Mouse (Mus musculus) Patski (cell line): ENCODE measurements at regions not wholly inside any gene's neighbourhood (a gene's known extent, or its start where the extent isn't known, plus 50 kb on each side); places are given as distances from the start of the nearest gene placed in this dataset.

Experiments used
- ATAC-seq: fragments of 100-300 bp; one replicate; pipeline ENCODE4 v1.8.0; 2021
- CTCF ChIA-PET: fragments of 350-600 bp; sonication (Branson Sonifier 250); formaldehyde crosslinking; loops from one replicate; lab custom pipeline; 2022; ENCODE audit warnings: inconsistent platforms; lab: Charles Lee
- POLR2A ChIA-PET: fragments of 350-600 bp; sonication (Branson Sonifier 250); formaldehyde crosslinking; loops from one replicate; lab custom pipeline; 2022; ENCODE audit warnings: antibody characterized with exemption, inconsistent platforms; lab: Charles Lee
- DNase-seq: peaks from one replicate; pipeline ENCODE4 v3.0.0-alpha.2; 2011; ENCODE audit warnings: low read depth, low spot score
- H3K27me3 ChIP-seq: fragments of 371-371 bp; one replicate; pipeline ENCODE4 v1.5.1; 2021
- CTCF ChIP-seq: fragments of 100-300 bp; IDR thresholded peaks from one replicate; pipeline ENCODE4 v1.5.1; 2021
- in situ Hi-C: fragments of 300-500 bp; cut with MboI; formaldehyde crosslinking; loops from 3 replicates; pipeline ENCODE4 v1.11.1; 2018; ENCODE audit warnings: low pct_unique_long_range_greater_than_20kb, mixed read lengths

DNA sequence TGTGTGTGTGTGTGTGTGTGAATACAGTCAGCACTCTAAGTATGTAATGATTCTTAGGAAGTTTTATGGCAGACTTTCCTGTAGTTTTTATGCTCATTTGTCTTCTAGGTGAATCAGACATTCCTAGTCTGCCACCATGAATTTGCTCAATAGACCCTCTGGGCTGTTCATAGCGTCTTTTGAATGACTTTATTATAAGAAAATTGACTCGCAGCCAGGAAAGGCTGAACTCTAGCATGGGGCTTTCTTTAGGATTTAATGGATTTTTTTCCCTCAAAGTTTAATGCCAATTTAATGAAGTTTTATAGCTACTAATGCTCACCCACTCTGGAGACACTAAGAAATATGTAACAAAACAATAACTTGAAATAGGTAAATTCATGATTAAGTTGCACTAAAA, 363.6 kb downstream of the Cdh11 start:
- TF ChIP-seq CTCF: no peak
- POLR2A ChIA-PET: no interaction called here
- no peak for DNase-seq

DNA sequence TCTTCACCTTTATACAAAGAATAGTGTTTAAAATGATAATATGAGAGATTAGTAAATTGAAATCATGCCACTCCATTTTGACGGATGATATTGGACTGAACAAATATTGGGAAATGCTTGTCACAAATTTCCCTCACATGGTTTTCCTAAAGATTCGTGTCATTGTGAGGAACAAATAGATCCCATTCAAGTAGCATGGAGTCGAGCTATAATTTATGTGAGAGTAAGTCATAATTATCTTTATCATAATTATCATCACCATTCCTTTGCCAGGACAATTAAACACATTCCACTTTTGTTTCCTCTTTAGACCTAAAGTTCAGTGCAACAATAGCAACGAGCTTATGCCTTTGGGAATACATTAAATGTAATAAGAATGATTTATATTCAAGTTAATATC, 370.5 kb downstream of the Cdh11 start:
- no peak for TF ChIP-seq CTCF
- DNase-seq (no peak), ATAC-seq (no peak)
- no peaks in the 10 kb centered on the region for H3K27me3 ChIP-seq
- ChIA-PET CTCF (no interaction called here), POLR2A (no interaction called here)
- in situ Hi-C loops: no loop called here

More for the DNA sequence above, 363.6 kb downstream of the Cdh11 start:
- CTCF ChIA-PET: no interaction called here
- ATAC-seq: no peak
- no peaks in the 10 kb centered on the region for H3K27me3 ChIP-seq
- in situ Hi-C loops: no loop called here

DNA sequence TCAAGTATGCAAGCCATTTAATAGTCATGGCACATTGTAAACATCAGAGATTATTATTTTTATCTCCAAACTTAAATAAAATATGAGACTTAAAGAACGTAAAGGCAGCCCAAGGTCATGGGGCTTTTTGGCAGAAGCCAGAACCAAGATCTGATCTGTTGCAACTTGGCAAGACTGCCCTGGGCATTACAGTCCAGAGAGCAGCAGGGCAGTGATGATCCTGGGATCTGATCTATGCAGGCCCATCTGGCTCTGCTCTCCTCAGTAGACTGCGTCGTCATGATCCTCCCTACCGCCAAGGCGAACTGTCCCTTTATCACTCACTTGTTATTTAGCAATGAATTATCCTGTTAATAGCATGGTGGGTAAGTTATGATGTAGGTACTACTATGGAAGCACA, 372.0 kb downstream of the Cdh11 start:
- ChIA-PET POLR2A (no interaction called here), CTCF (no interaction called here)
- no peaks in the 10 kb centered on the region for H3K27me3 ChIP-seq
- ATAC-seq (no peak), DNase-seq (no peak)
- no peak for TF ChIP-seq CTCF
- in situ Hi-C loops: no loop called here

DNA sequence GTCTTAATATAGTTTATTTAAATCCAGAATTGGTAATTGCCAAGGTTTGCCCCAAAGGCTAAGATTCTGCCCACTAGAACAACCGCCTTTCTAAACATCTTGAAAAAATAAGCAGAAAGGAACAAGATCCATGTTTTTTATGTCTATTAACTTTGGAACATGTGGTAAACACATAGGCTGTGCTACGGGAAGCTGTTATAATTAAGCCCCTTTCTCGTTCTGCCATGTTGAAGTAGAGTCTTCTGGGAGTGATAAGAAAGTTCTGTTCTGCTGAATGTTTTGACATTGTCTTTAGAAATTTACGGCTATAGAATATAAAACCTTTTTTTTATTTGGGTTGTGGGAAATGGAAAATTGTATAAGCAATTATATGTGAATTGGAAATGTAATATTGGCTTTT, 397.9 kb downstream of the Cdh11 start:
- no peaks in the 10 kb centered on the region for H3K27me3 ChIP-seq
- ChIA-PET POLR2A (no interaction called here), CTCF (no interaction called here)
- in situ Hi-C loops: no loop called here
- no peak for DNase-seq
- no peak for ATAC-seq
- no peak for TF ChIP-seq CTCF

DNA sequence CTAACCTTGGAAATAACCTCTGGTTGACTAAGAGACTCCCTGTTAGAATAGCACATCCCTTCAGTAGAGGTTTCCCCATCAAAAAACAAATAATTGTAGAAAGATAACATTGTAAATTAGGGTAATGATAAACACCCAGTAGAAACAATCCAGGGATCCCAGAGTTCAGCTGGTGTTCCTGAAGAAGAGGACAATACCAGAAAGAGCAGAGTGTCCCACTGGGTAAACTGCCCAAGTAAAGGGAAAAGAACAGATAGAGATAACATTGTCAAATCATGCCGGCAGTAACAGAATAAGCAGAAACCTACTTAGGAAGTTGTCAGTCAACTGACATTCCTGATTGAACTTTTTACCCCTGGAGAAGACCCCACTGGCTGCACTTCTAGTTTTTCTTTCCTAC, 440.1 kb downstream of the Cdh11 start:
- ChIA-PET POLR2A (no interaction called here), CTCF (interaction anchor here (2.2 kb wide), 1 partner anchor 13 kb away, joined by 6 read pairs; no protein-coding TSS in a partner anchor)
- ATAC-seq: no peak
- DNase-seq: no peak
- in situ Hi-C loops: no loop called here
- H3K27me3 ChIP-seq: no peaks in the 10 kb centered on the region
- no peak for TF ChIP-seq CTCF

DNA sequence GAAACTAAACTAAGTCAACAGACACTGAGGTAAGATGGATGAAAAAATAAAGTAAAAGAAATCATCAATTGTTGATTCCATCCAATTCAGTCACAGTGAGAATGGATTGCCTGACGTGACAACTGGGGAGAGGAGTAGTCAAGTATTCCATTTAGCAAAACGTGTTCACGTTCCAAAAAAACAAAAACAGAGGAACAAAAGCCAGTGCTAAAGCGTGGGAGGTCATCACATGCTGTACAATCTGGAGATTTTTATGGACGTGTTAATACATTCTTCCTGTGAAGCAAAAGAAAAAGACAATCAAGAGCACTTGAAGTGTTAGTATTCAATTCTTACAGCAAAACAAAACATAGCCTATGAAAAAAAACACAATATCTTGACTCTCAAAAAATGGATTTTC, 452.9 kb downstream of the Cdh11 start:
- H3K27me3 ChIP-seq: peaks cover 4% of the 10 kb centered on the region
- CTCF ChIA-PET: no interaction called here
- in situ Hi-C loops: no loop called here
- POLR2A ChIA-PET: no interaction called here
- no peak for ATAC-seq
- DNase-seq: no peak
- TF ChIP-seq CTCF: no peak

DNA sequence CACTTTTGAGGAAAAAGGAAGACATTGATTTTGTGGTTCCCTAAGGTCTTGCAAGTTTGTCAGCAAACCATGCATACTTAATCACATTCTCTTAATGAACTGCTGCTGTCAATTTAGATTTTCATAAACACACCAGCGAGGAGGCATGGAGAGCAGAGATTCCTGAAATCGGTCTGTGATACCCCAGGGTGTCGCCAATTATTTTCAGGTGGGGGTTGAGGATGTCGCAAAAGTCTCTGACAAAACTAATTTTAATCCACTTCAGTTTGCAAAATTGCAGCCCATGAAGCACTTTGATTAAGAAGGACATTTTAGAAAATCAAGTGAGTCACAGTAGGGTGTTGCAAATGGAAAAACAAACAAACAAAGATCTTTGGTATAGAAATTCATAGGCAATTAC, 454.3 kb downstream of the Cdh11 start:
- H3K27me3 ChIP-seq: peaks cover 4% of the 10 kb centered on the region
- no peak for ATAC-seq
- no peak for TF ChIP-seq CTCF
- in situ Hi-C loops: no loop called here
- ChIA-PET POLR2A (no interaction called here), CTCF (no interaction called here)
- no peak for DNase-seq

DNA sequence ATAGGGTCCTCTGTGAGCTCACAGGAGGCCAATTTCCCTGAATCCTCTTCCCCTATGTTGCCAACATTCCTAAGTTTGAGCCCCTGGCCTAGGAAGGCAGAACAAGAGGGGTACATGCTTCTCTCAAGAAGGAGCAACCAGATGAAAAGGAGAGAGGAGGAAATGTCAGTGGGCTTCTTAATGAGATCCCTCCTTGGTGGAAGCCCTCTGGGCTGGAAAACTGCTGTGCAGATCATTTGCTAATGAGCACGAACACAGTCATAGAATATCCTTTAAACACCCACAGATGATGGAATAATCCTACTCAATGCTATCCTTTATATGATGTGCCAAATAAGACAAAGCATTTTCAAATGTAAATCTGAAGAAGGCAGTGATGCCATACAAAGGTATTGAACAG, 455.5 kb downstream of the Cdh11 start:
- peaks cover 4% of the 10 kb centered on the region for H3K27me3 ChIP-seq
- in situ Hi-C loops: no loop called here
- DNase-seq (no peak), ATAC-seq (no peak)
- ChIA-PET POLR2A (no interaction called here), CTCF (no interaction called here)
- TF ChIP-seq CTCF: no peak
